Mouse (Mus musculus): ENCODE data around the gene Ppfia3. TPM values are rescaled to one million over a fixed set of nuclear protein-coding genes. Genes with fewer than 3 reads are reported as not detected.
A peak's percentile ranks its signal among the peaks of the same experiment; 100 is the strongest.

The Ppfia3 gene
- polyA plus RNA-seq, 1 experiment from 2014 or later = not detected

DNA sequence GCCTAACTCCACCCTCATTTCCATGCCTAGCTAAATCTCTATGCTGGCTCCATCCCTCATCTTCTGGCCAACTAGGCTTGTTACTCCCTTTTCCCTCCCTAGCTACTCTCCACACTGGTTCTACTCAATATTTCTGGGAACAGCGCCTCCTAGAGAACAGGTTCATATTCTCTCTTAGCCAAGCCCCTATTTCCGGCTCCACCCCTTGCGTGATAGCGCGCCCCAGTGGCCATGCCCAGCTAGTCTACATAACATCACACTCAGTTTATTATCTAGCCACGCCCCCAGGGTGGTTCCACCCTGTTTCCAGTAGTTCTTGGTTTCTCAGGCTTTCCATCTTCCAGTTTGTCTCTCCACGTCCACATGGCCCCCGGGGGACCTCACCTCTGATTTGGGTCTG lies 25.5 kb downstream of the Ppfia3 start:
- Histone ChIP-seq H3K27ac (no peak overlapping the region), H3K4me3 (ENCODE audit: inconsistent target) (no peak overlapping the region), H3K36me3 (ENCODE audit: inconsistent target) (no peaks in the 10 kb centered on the region), H3K79me2 (ENCODE audit: inconsistent target) (no peaks in the 10 kb centered on the region)
- 4% methylated on average over 8 of the region's 8 CpGs for WGBS (ENCODE audit: missing documents)

- H3K4me3 ChIP-seq (ENCODE audit: inconsistent target) = peak overlapping the region; percentile 27
Measured at GRCm38 (mm10) chr7:45340669-45341068, 26.1 kb downstream of the Ppfia3 start.

GRCm38 (mm10) chr7:45340066-45340442 lies 26.8 kb downstream of the Ppfia3 start:
- peak overlapping the region; percentile 12; the same call in 1 of the 2 replicates for H3K27ac ChIP-seq
- H3K79me2 ChIP-seq (ENCODE audit: inconsistent target) = no peaks in the 10 kb centered on the region
- 5% methylated on average over 11 of the region's 11 CpGs for WGBS (ENCODE audit: missing documents)
- no peaks in the 10 kb centered on the region for H3K36me3 ChIP-seq (ENCODE audit: inconsistent target)
- H3K4me3 ChIP-seq (ENCODE audit: inconsistent target) = peak overlapping the region; percentile 27

More at GRCm38 (mm10) chr7:45340669-45341068, 26.1 kb downstream of the Ppfia3 start:
- WGBS (ENCODE audit: missing documents) = under 1% methylated on average over 11 of the region's 11 CpGs
- no peaks in the 10 kb centered on the region for H3K36me3 ChIP-seq (ENCODE audit: inconsistent target)
- no peaks in the 10 kb centered on the region for H3K79me2 ChIP-seq (ENCODE audit: inconsistent target)
- H3K27ac ChIP-seq = no peak overlapping the region

GRCm38 (mm10) chr7:45339410-45340065 lies 27.3 kb downstream of the Ppfia3 start:
- peak overlapping the region; percentile 12; the same call in 1 of the 2 replicates for H3K27ac ChIP-seq
- WGBS (ENCODE audit: missing documents) = under 1% methylated on average over 36 of the region's 39 CpGs
- no peaks in the 10 kb centered on the region for H3K79me2 ChIP-seq (ENCODE audit: inconsistent target)
- no peaks in the 10 kb centered on the region for H3K36me3 ChIP-seq (ENCODE audit: inconsistent target)
- peak overlapping the region; percentile 27 for H3K4me3 ChIP-seq (ENCODE audit: inconsistent target)

DNA sequence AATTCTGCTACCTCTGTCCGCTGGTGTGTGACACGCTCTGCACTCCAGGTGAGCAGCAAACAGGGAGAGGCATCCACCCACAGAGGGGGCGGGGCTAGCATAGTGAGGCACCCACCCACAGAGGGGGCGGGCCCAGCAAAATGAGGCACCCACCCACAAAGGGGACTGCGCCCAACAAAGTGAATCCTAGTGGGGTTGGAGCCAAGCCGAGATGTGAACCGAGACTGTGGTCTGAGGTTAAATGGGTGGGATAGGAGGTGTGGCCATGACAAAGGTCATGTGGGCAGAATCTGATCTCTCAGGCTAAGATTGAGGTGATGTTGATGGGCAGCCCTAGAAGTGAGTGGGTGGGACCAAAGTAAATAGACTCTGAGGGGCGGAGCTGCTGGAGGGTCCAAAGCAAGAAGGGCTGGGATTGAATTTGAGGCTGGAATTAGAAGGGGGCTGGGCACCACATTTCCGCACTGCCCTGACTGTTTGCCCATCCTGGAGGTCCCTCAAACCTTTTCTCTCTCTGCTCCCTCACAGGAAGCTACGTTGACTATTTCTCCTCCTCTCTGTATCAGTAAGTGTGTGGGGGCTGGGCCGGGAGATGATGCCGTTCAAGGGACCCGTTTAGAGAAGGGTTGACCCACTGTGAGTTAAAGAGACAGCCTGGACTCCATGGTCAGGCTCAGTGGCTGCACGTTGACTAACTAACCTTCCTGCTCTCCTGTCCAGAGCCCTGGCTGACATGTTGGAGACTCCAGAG lies 28.5 kb downstream of the Ppfia3 start:
- whole genome bisulfite sequencing (ENCODE audit: missing documents) = 9% methylated on average over 14 of the region's 14 CpGs
- no peaks in the 10 kb centered on the region for H3K79me2 ChIP-seq (ENCODE audit: inconsistent target)
- no peak overlapping the region for H3K4me3 ChIP-seq (ENCODE audit: inconsistent target)
- no peaks in the 10 kb centered on the region for H3K36me3 ChIP-seq (ENCODE audit: inconsistent target)
- no peak overlapping the region for H3K27ac ChIP-seq

DNA sequence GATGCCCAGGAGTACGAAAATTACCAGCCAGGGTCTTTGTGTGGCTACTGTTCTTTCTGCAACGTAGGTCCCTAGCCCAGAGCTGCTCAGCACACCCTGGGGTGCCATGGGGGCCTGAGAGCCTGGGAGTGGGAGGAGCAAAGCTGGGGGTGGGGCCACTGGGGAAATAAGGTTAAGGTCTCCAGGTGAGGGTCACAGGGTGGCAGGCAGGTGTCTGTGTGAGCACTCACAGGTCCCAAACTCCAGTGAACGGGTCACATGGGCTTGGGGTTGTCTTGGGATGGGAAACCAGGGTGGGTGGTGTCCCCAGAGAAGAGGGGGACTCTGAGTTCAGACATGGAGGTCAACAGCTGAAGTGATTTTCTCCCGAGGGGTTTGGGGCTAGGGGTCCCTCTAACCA lies 29.4 kb downstream of the Ppfia3 start:
- no peak overlapping the region for H3K27ac ChIP-seq
- no peak overlapping the region for H3K4me3 ChIP-seq (ENCODE audit: inconsistent target)
- no peaks in the 10 kb centered on the region for H3K79me2 ChIP-seq (ENCODE audit: inconsistent target)
- H3K36me3 ChIP-seq (ENCODE audit: inconsistent target) = no peaks in the 10 kb centered on the region
- 26% methylated on average over 4 of the region's 4 CpGs for WGBS (ENCODE audit: missing documents)

DNA sequence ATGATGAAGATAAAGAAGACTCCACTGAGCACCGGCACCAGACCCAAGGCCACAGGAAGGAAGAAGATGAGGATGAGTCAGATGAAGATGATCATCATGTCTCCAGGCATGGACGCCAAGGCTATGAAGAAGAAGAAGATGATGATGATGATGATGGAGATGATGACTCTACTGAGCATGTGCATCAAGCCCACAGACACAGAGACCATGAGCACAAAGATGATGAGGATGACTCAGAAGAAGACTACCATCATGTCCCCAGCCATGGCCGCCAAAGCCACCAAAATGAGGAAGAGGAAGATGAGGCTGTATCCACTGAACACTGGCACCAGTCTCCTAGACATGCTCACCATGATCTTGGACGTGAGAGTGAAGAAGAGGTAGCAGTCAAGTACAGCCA lies 30.5 kb downstream of the Ppfia3 start:
- H3K79me2 ChIP-seq (ENCODE audit: inconsistent target) = no peaks in the 10 kb centered on the region
- H3K27ac ChIP-seq = no peak overlapping the region
- 72% methylated on average over 4 of the region's 4 CpGs for WGBS (ENCODE audit: missing documents)
- H3K36me3 ChIP-seq (ENCODE audit: inconsistent target) = no peaks in the 10 kb centered on the region
- no peak overlapping the region for H3K4me3 ChIP-seq (ENCODE audit: inconsistent target)

- Histone ChIP-seq H3K79me2 (ENCODE audit: inconsistent target) (no peaks in the 10 kb centered on the region), H3K4me3 (ENCODE audit: inconsistent target) (no peak within 1 kb of the TSS), H3K27ac (no peak within 1 kb of the TSS), H3K36me3 (ENCODE audit: inconsistent target) (no peaks in the 10 kb centered on the region)
- 79% methylated on average over 5 of the region's 5 CpGs for WGBS (ENCODE audit: missing documents)
Measured at GRCm38 (mm10) chr7:45335056-45335455, 31.8 kb downstream of the Ppfia3 start, which contains the start of gene Hrc. Gene Hrc, plus strand, starts transcription at chr7:45335290.

DNA sequence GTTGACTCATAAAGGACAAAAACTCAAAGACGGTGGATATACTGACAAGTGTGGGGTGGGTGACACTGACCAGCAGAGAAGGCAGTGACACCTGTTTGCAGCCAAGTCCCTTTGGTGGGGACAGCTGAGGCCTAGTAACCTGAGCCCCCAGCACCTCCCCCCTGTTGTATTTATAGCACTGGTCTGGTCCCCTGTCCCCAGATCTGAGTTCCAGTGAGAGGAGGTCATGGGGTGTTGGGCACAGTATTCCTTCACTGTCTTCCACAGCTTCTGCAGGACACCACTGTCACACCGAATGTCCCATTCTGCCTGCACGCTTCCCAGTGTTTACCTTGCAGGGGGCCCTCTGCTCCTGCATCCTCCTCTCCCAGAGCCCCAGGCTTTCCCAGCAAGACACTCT lies 32.2 kb downstream of the Ppfia3 start:
- Histone ChIP-seq H3K4me3 (ENCODE audit: inconsistent target) (no peak overlapping the region), H3K79me2 (ENCODE audit: inconsistent target) (no peaks in the 10 kb centered on the region), H3K36me3 (ENCODE audit: inconsistent target) (no peaks in the 10 kb centered on the region), H3K27ac (no peak overlapping the region)
- 96% methylated on average over 3 of the region's 3 CpGs for WGBS (ENCODE audit: missing documents)

- Histone ChIP-seq H3K79me2 (ENCODE audit: inconsistent target) (no peaks in the 10 kb centered on the region), H3K36me3 (ENCODE audit: inconsistent target) (no peaks in the 10 kb centered on the region), H3K27ac (no peak within 1 kb of the TSS), H3K4me3 (ENCODE audit: inconsistent target) (peak within 1 kb of the TSS; percentile 49)
- WGBS (ENCODE audit: missing documents) = under 1% methylated on average over 38 of the region's 38 CpGs
Measured at GRCm38 (mm10) chr7:45333431-45333982, 33.3 kb downstream of the Ppfia3 start, which contains the start of gene Trpm4. Gene Trpm4, minus strand, starts transcription at chr7:45333780.

DNA sequence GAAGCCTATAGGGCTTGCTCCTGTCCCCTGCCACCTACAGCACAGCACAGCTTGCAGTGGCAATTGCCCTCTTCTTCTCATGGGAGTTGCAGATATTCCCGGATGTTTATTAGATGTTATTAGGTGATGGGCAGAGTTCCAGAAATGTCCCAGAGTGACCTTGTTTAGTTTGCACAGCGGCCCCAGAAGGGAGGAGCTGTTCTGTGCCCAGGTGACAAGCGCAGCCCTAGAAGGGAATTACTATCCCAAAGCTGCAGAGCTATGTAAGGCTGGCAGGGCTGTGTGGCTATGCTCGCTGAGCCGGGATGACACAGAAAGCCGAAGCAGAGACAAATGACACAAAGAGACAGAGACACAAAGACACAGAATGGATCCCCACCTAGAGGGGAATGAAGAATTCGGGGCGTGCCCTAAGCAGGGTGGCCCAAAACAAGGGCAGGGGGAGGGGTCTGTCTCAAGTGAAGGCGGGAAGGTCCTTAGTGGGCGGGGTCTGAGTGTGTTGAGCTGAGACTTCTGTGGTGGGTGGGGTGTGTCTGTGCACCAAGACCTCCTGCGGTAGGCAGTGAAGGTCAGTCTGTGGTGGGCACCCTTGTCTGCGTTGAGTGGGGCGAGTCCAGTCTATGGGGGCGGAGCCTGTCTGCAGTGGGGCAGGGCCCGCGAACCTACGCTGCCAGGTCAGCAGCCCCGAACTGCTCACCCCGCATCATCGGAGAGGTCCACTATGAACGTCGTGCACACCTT lies 34.0 kb downstream of the Ppfia3 start:
- 13% methylated on average over 22 of the region's 22 CpGs for WGBS (ENCODE audit: missing documents)
- H3K4me3 ChIP-seq (ENCODE audit: inconsistent target) = peak overlapping the region; percentile 49
- no peaks in the 10 kb centered on the region for H3K79me2 ChIP-seq (ENCODE audit: inconsistent target)
- H3K36me3 ChIP-seq (ENCODE audit: inconsistent target) = no peaks in the 10 kb centered on the region
- no peak overlapping the region for H3K27ac ChIP-seq

DNA sequence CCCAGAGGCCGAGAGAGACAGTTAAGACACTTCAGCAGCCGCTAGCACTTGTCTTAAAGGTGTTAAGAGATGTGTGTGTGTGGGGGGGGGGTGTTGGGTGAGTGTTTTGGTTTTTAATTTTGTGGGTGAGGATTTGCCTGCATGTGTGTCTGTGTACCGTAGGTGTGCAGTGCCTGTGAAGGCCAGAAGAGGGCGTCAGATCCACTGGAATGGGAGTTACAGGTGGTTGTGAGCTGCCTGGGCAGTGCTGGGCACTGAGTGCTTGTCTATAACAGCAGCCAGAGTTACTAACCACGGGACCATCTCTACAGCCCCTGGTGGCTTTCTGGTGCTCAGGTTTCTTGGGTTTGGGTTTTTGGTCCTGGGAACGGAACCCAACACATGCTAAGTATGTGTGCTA lies 35.3 kb downstream of the Ppfia3 start:
- no peak overlapping the region for H3K27ac ChIP-seq
- no peaks in the 10 kb centered on the region for H3K36me3 ChIP-seq (ENCODE audit: inconsistent target)
- no peaks in the 10 kb centered on the region for H3K79me2 ChIP-seq (ENCODE audit: inconsistent target)
- 92% methylated on average over 4 of the region's 6 CpGs for WGBS (ENCODE audit: missing documents)
- no peak overlapping the region for H3K4me3 ChIP-seq (ENCODE audit: inconsistent target)

GRCm38 (mm10) chr7:45328841-45329475 lies 37.9 kb downstream of the Ppfia3 start:
- Histone ChIP-seq H3K36me3 (ENCODE audit: inconsistent target) (no peaks in the 10 kb centered on the region), H3K79me2 (ENCODE audit: inconsistent target) (no peaks in the 10 kb centered on the region), H3K4me3 (ENCODE audit: inconsistent target) (no peak overlapping the region), H3K27ac (no peak overlapping the region)
- 91% methylated on average over 13 of the region's 13 CpGs for WGBS (ENCODE audit: missing documents)

- H3K27ac ChIP-seq = no peak overlapping the region
- no peaks in the 10 kb centered on the region for H3K79me2 ChIP-seq (ENCODE audit: inconsistent target)
- H3K4me3 ChIP-seq (ENCODE audit: inconsistent target) = no peak overlapping the region
- no peaks in the 10 kb centered on the region for H3K36me3 ChIP-seq (ENCODE audit: inconsistent target)
Measured at GRCm38 (mm10) chr7:45325800-45326199, 41.0 kb downstream of the Ppfia3 start.
